Mouse (Mus musculus): ENCODE measurements at regions not wholly inside any gene's neighbourhood (a gene's known extent, or its start where the extent isn't known, plus 50 kb on each side); places are given as distances from the start of the nearest gene placed in this dataset.

GRCm38 (mm10) chr1:45985892-45986291, 59.6 kb upstream of the Slc40a1 start:
- DNase-seq (ENCODE audit: low spot score) (peak; percentile 77), ATAC-seq (peak; percentile 90)
- Histone ChIP-seq H3K27me3 (replicated peaks; ENCODE audit: insufficient read depth, low read length) (no peaks in the 10 kb centered on the region), H3K36me3 (ENCODE audit: insufficient read depth, low read length) (no peaks in the 10 kb centered on the region), H3K4me1 (ENCODE audit: insufficient read depth, low read depth, low read length) (no peaks in the 10 kb centered on the region), H3K9me3 (ENCODE audit: low read length) (no peaks in the 10 kb centered on the region), H3K9ac (replicated peaks; ENCODE audit: low read depth) (no peak overlapping the region), H3K27ac (ENCODE audit: low read length) (no peak overlapping the region), H3K4me3 (ENCODE audit: low read depth, low read length) (no peak overlapping the region), H3K4me2 (replicated peaks; ENCODE audit: low read depth, low read length) (no peak overlapping the region)
- TF ChIP-seq EP300 (IDR thresholded peaks at IDR 0.05) (no peak), CTCF (IDR thresholded peaks at IDR 0.05) (no peak)
- WGBS = 57% methylated on average over 2 of the region's 2 CpGs

GRCm38 (mm10) chr1:45986676-45987075, 60.4 kb upstream of the Slc40a1 start:
- DNase-seq (ENCODE audit: low spot score) (no peak), ATAC-seq (no peak)
- Histone ChIP-seq H3K27ac (ENCODE audit: low read length) (no peak overlapping the region), H3K9ac (replicated peaks; ENCODE audit: low read depth) (no peak overlapping the region), H3K4me3 (ENCODE audit: low read depth, low read length) (no peak overlapping the region), H3K4me1 (ENCODE audit: insufficient read depth, low read depth, low read length) (no peaks in the 10 kb centered on the region), H3K9me3 (ENCODE audit: low read length) (no peaks in the 10 kb centered on the region), H3K27me3 (replicated peaks; ENCODE audit: insufficient read depth, low read length) (no peaks in the 10 kb centered on the region), H3K36me3 (ENCODE audit: insufficient read depth, low read length) (no peaks in the 10 kb centered on the region), H3K4me2 (replicated peaks; ENCODE audit: low read depth, low read length) (no peak overlapping the region)
- TF ChIP-seq CTCF (IDR thresholded peaks at IDR 0.05) (no peak), EP300 (IDR thresholded peaks at IDR 0.05) (no peak)
- 38% methylated on average over 2 of the region's 2 CpGs for WGBS

GRCm38 (mm10) chr1:46002255-46002654, 63.9 kb upstream of the Dnah7b start:
- Histone ChIP-seq H3K27me3 (replicated peaks; ENCODE audit: insufficient read depth, low read length) (no peaks in the 10 kb centered on the region), H3K4me1 (ENCODE audit: insufficient read depth, low read depth, low read length) (no peaks in the 10 kb centered on the region), H3K36me3 (ENCODE audit: insufficient read depth, low read length) (no peaks in the 10 kb centered on the region), H3K9ac (replicated peaks; ENCODE audit: low read depth) (no peak overlapping the region), H3K27ac (ENCODE audit: low read length) (no peak overlapping the region), H3K4me3 (ENCODE audit: low read depth, low read length) (no peak overlapping the region), H3K9me3 (ENCODE audit: low read length) (no peaks in the 10 kb centered on the region), H3K4me2 (replicated peaks; ENCODE audit: low read depth, low read length) (no peak overlapping the region)
- DNase-seq (ENCODE audit: low spot score) (no peak), ATAC-seq (no peak)
- WGBS = 73% methylated on average over 1 of the region's 1 CpGs
- TF ChIP-seq EP300 (IDR thresholded peaks at IDR 0.05) (no peak), CTCF (IDR thresholded peaks at IDR 0.05) (no peak)

- no peak overlapping the region for H3K9ac ChIP-seq (replicated peaks; ENCODE audit: low read depth)
- no peak overlapping the region for H3K4me2 ChIP-seq (replicated peaks; ENCODE audit: low read depth, low read length)
- no peaks in the 10 kb centered on the region for H3K9me3 ChIP-seq (ENCODE audit: low read length)
- H3K4me3 ChIP-seq (ENCODE audit: low read depth, low read length) = no peak overlapping the region
- no peak for ATAC-seq
- no peaks in the 10 kb centered on the region for H3K4me1 ChIP-seq (ENCODE audit: insufficient read depth, low read depth, low read length)
- H3K27ac ChIP-seq (ENCODE audit: low read length) = no peak overlapping the region
- DNase-seq (ENCODE audit: low spot score) = no peak
- H3K36me3 ChIP-seq (ENCODE audit: insufficient read depth, low read length) = no peaks in the 10 kb centered on the region
- 22% methylated on average over 2 of the region's 2 CpGs for WGBS
- no peak for TF ChIP-seq CTCF (IDR thresholded peaks at IDR 0.05)
- no peak for TF ChIP-seq EP300 (IDR thresholded peaks at IDR 0.05)
- H3K27me3 ChIP-seq (replicated peaks; ENCODE audit: insufficient read depth, low read length) = no peaks in the 10 kb centered on the region
These were observed 62.6 kb upstream of the Dnah7b start for GRCm38 (mm10) chr1:46003472-46003871.

- TF ChIP-seq EP300 (IDR thresholded peaks at IDR 0.05) = no peak
- no peak for TF ChIP-seq CTCF (IDR thresholded peaks at IDR 0.05)
- DNase-seq (ENCODE audit: low spot score) = no peak
- Histone ChIP-seq H3K9me3 (ENCODE audit: low read length) (no peaks in the 10 kb centered on the region), H3K4me1 (ENCODE audit: insufficient read depth, low read depth, low read length) (no peaks in the 10 kb centered on the region), H3K9ac (replicated peaks; ENCODE audit: low read depth) (no peak overlapping the region), H3K4me2 (replicated peaks; ENCODE audit: low read depth, low read length) (no peak overlapping the region), H3K27ac (ENCODE audit: low read length) (no peak overlapping the region), H3K36me3 (ENCODE audit: insufficient read depth, low read length) (no peaks in the 10 kb centered on the region), H3K4me3 (ENCODE audit: low read depth, low read length) (no peak overlapping the region), H3K27me3 (replicated peaks; ENCODE audit: insufficient read depth, low read length) (no peaks in the 10 kb centered on the region)
- no peak for ATAC-seq
These were observed 59.3 kb upstream of the Dnah7b start for GRCm38 (mm10) chr1:46006790-46007189.
